Mouse (Mus musculus): Measurements from ENCODE around the gene Gm3147. TPM values are rescaled to one million over a fixed set of nuclear protein-coding genes. Genes with fewer than 3 reads are reported as not detected.

Gm3147 gene
- not detected for polyA plus RNA-seq (2014; fragmentation: Illumina TruSeq; extraction: RNeasy Lipid Tissue Mini Kit (QIAGEN cat#74804); ENCODE audit: low read depth, low replicate concordance)

DNA sequence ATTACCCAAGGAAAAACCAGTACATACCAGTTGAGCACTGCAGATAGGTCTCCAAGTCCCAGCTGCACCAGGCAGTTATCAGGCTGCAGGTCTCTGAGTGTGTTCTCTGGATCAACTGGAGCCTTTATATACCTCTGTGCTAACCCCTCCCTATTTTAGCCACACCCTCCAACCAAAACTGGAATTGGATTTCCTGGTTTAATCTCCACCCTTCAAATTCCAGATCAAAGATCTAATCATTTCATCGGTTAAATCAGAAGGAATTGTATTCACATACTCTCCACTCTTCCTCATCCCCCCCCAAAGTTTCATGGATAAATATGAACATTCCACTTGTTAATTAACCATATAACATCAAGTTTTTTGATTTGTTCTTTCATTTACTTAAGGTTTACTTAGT is at the start of gene Gm3147:
Gene Gm3147, minus strand, starts transcription at position 101 of the 400 bp plus-strand sequence.

DNA sequence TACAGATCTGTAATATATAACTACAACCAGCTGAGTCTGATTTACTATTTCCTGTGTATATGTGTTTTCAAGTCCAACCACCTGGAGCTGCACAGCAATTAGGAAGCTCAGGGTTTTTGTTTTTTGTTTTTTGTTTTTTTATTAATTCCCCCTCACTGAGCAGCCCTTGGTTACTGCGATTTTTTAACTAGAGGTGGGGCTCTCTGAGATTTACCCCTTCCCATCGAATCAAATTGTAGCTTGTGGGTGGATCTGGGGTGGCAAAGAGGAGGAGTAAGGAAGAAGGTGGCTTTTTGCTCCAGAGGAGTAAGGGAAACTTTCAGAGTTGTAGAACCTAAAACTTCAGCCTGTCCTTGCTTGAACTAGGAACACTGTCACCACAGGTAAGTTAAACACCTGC is 31.9 kb upstream of the Gm3147 start, which contains the start of gene Gm6205:
Gene Gm6205, plus strand, starts transcription at position 301 of the 400 bp plus-strand sequence.

DNA sequence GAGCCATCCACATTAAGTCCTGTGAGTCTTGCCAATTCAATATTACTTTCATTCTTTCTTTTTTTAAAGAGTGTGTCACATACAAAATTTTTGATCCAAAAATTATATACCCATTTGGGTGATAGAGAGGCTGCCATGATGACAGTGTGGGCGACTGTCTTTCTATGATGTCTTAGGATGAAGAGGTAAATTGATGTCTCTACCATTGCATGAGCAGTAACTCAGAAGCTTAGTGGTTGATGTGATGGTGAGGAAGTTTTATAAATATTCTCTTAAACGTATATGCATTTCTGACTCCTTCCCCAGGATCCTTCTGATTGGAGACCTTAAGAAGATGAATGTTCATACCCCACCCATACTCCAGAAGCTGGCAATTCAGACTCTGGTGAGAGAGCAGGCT is 7.5 kb upstream of the Gm3147 start, which contains the start of gene Gm6509:
Gene Gm6509, plus strand, starts transcription at position 301 of the 400 bp plus-strand sequence.

Other genes starting within 250 kb of the Gm3147 start
- gene Gm7682, start 170.6 kb downstream of the Gm3147 start, polyA plus RNA-seq (2014; fragmentation: Illumina TruSeq; extraction: RNeasy Lipid Tissue Mini Kit (QIAGEN cat#74804); ENCODE audit: low read depth, low replicate concordance), result not detected
- gene Gm3139, start 90.1 kb downstream of the Gm3147 start, polyA plus RNA-seq (2014; fragmentation: Illumina TruSeq; extraction: RNeasy Lipid Tissue Mini Kit (QIAGEN cat#74804); ENCODE audit: low read depth, low replicate concordance), result not detected
- not detected for gene Gm6509, start 7.6 kb upstream of the Gm3147 start, polyA plus RNA-seq (2014; fragmentation: Illumina TruSeq; extraction: RNeasy Lipid Tissue Mini Kit (QIAGEN cat#74804); ENCODE audit: low read depth, low replicate concordance)
- not detected for gene Gm6205, start 32.0 kb upstream of the Gm3147 start, polyA plus RNA-seq (2014; fragmentation: Illumina TruSeq; extraction: RNeasy Lipid Tissue Mini Kit (QIAGEN cat#74804); ENCODE audit: low read depth, low replicate concordance)
- gene Gm3183, start 249.1 kb upstream of the Gm3147 start, polyA plus RNA-seq (2014; fragmentation: Illumina TruSeq; extraction: RNeasy Lipid Tissue Mini Kit (QIAGEN cat#74804); ENCODE audit: low read depth, low replicate concordance), result not detected